ENCODE assay signal across 20 mouse cellular contexts in the genomic region with DNA sequence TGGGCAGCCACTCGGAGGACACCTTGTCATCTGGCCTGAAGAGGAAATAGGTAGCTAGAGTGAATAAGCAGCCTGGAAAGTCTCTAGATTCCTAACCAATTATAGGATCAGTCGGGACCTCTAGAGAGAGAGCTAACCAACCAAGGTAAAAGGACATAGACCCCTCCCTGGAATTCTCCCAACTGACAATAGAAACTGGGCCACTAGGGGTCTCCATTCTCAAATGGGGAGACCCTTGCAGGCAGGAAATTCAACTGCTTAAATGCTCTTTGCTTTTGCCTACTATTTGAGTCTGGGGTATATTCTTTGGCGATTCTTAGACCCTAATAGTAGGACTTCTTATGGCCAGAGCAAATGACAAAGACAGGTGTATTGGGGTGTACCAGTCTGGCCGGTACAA. TPM values are rescaled to one million over a fixed set of nuclear protein-coding genes. Genes with fewer than 3 reads are reported as not detected.
A peak's percentile ranks its signal among the peaks of the same experiment; 100 is the strongest.
DNase-seq lines count a peak whose midpoint lies in the region; ATAC-seq and TF ChIP-seq lines count a peak whose summit lies in the region.
"Had no signal": no experiment of that assay in that cellular context is flagged by ENCODE, and none has a peak within 500 bp of the region (broad histone marks: within the 10 kb centered on the region; RNA-seq: fewer than 3 reads in every experiment).

No protein-coding gene starts in this region.

- no peaks in the 10 kb centered on the region for H3K36me3 ChIP-seq in hindbrain, embryonic 11.5 days (ENCODE audit: control insufficient read depth, insufficient read depth, low read length)
- no peaks in the 10 kb centered on the region for H3K36me3 ChIP-seq in hindbrain, embryonic 13.5 days
- H3K36me3 ChIP-seq in midbrain, embryonic 14.5 days (ENCODE audit: control insufficient read depth, insufficient read depth, low read length) = no peaks in the 10 kb centered on the region
- H3K36me3 ChIP-seq in midbrain, embryonic 15.5 days (replicated peaks) = no peaks in the 10 kb centered on the region
- H3K36me3 ChIP-seq: embryonic facial prominence, embryonic 15.5 days; forebrain, embryonic 12.5 days; heart, embryonic 15.5 days; hindbrain, embryonic 10.5 days; limb, embryonic 13.5 days; liver, embryonic 15.5 days had no signal

- no peaks in the 10 kb centered on the region for H3K9me3 ChIP-seq in hindbrain, embryonic 11.5 days (ENCODE audit: control insufficient read depth, low read length)
- no peaks in the 10 kb centered on the region for H3K9me3 ChIP-seq in hindbrain, embryonic 13.5 days
- H3K9me3 ChIP-seq in midbrain, embryonic 14.5 days (ENCODE audit: control insufficient read depth, low read length) = no peaks in the 10 kb centered on the region
- H3K9me3 ChIP-seq in midbrain, embryonic 15.5 days = no peaks in the 10 kb centered on the region
- H3K9me3 ChIP-seq: embryonic facial prominence, embryonic 15.5 days; forebrain, embryonic 12.5 days; heart, embryonic 15.5 days; hindbrain, embryonic 10.5 days; limb, embryonic 13.5 days; liver, embryonic 15.5 days had no signal

- DNase-seq in hindbrain, embryonic 11.5 days (ENCODE audit: low spot score) = peak; percentile 22
- peak; percentile 30 for DNase-seq in midbrain, embryonic 14.5 days
- no peak for DNase-seq in brain, embryonic 14.5 days (ENCODE audit: low read depth)
- peak; percentile 47 for DNase-seq in retina, embryonic 14.5 days (ENCODE audit: low spot score)
- DNase-seq: adrenal gland, adult 2 months; cerebellum, postnatal 25 days; gastrocnemius, adult 2 months; heart, adult 2 months; kidney, postnatal 10 days; layer of hippocampus, adult 9-11 months had no signal

- no peak overlapping the region for H3K4me2 ChIP-seq in hindbrain, embryonic 11.5 days (replicated peaks; ENCODE audit: low read depth, low read length)
- no peak overlapping the region for H3K4me2 ChIP-seq in hindbrain, embryonic 13.5 days
- no peak overlapping the region for H3K4me2 ChIP-seq in midbrain, embryonic 14.5 days (ENCODE audit: low read length)
- no peak overlapping the region for H3K4me2 ChIP-seq in midbrain, embryonic 15.5 days
- H3K4me2 ChIP-seq: embryonic facial prominence, embryonic 15.5 days; forebrain, embryonic 12.5 days; heart, embryonic 15.5 days; limb, embryonic 13.5 days; liver, embryonic 15.5 days had no signal

- no peak overlapping the region for H3K9ac ChIP-seq in hindbrain, embryonic 11.5 days (ENCODE audit: low read depth, low read length)
- H3K9ac ChIP-seq in hindbrain, embryonic 13.5 days = no peak overlapping the region
- H3K9ac ChIP-seq in midbrain, embryonic 14.5 days (replicated peaks; ENCODE audit: low read length) = no peak overlapping the region
- H3K9ac ChIP-seq in midbrain, embryonic 15.5 days = no peak overlapping the region
- H3K9ac ChIP-seq: embryonic facial prominence, embryonic 15.5 days; forebrain, embryonic 12.5 days; heart, embryonic 15.5 days; limb, embryonic 13.5 days; liver, embryonic 15.5 days had no signal

- TF ChIP-seq CTCF in brain, embryonic 14.5 days (IDR thresholded peaks at IDR 0.05; ENCODE audit: borderline replicate concordance, extremely low read depth, insufficient read depth, insufficient read length) = peak; percentile 32; the same call in 1 of the 2 replicates

- H3K27ac ChIP-seq in hindbrain, embryonic 11.5 days (ENCODE audit: low read depth, low read length) = no peak overlapping the region
- H3K27ac ChIP-seq in hindbrain, embryonic 13.5 days = no peak overlapping the region
- no peak overlapping the region for H3K27ac ChIP-seq in midbrain, embryonic 14.5 days (replicated peaks; ENCODE audit: low read depth, low read length)
- H3K27ac ChIP-seq in midbrain, embryonic 15.5 days = no peak overlapping the region
- H3K27ac ChIP-seq: embryonic facial prominence, embryonic 15.5 days; forebrain, embryonic 12.5 days; gastrocnemius, adult 2 months; heart, adult 2 months; heart, embryonic 15.5 days; hindbrain, embryonic 10.5 days; limb, embryonic 13.5 days; liver, embryonic 15.5 days had no signal

- ATAC-seq in hindbrain, embryonic 11.5 days (ENCODE audit: low FRiP score) = no peak
- ATAC-seq in hindbrain, embryonic 13.5 days (ENCODE audit: low FRiP score) = no peak
- ATAC-seq in midbrain, embryonic 14.5 days (ENCODE audit: low FRiP score, low TSS enrichment) = no peak
- ATAC-seq in midbrain, embryonic 15.5 days (replicated peaks) = no peak
- no peak for ATAC-seq in erythroblast, adult 5-6 weeks (replicated peaks; ENCODE audit: low FRiP score, poor library complexity, severe bottlenecking)
- ATAC-seq: intestine, embryonic 16.5 days had no signal

- no peaks in the 10 kb centered on the region for H3K27me3 ChIP-seq in hindbrain, embryonic 11.5 days (ENCODE audit: control insufficient read depth, insufficient read depth, low read length)
- H3K27me3 ChIP-seq in hindbrain, embryonic 13.5 days = no peaks in the 10 kb centered on the region
- H3K27me3 ChIP-seq in midbrain, embryonic 14.5 days (ENCODE audit: control insufficient read depth, insufficient read depth, low read length) = no peaks in the 10 kb centered on the region
- no peaks in the 10 kb centered on the region for H3K27me3 ChIP-seq in midbrain, embryonic 15.5 days (replicated peaks)
- H3K27me3 ChIP-seq: embryonic facial prominence, embryonic 15.5 days; forebrain, embryonic 12.5 days; heart, embryonic 15.5 days; liver, embryonic 15.5 days had no signal

- WGBS in hindbrain, embryonic 11.5 days = 66% methylated on average over 4 of the region's 4 CpGs
- WGBS in hindbrain, embryonic 13.5 days = 78% methylated on average over 4 of the region's 4 CpGs
- 76% methylated on average over 4 of the region's 4 CpGs for WGBS in midbrain, embryonic 14.5 days
- WGBS in midbrain, embryonic 15.5 days = 71% methylated on average over 4 of the region's 4 CpGs

- TF ChIP-seq POLR2A in brain, embryonic 14.5 days (IDR thresholded peaks at IDR 0.05; ENCODE audit: borderline replicate concordance, extremely low read depth, insufficient read depth, insufficient read length, poor library complexity, severe bottlenecking) = no peak

- no peak overlapping the region for H3K4me3 ChIP-seq in hindbrain, embryonic 11.5 days (ENCODE audit: low read depth, low read length)
- H3K4me3 ChIP-seq in hindbrain, embryonic 13.5 days = no peak overlapping the region
- H3K4me3 ChIP-seq in midbrain, embryonic 14.5 days (replicated peaks; ENCODE audit: low read depth, low read length) = no peak overlapping the region
- H3K4me3 ChIP-seq in midbrain, embryonic 15.5 days = no peak overlapping the region
- H3K4me3 ChIP-seq: embryonic facial prominence, embryonic 15.5 days; forebrain, embryonic 12.5 days; gastrocnemius, adult 2 months; heart, adult 2 months; heart, embryonic 15.5 days; hindbrain, embryonic 10.5 days; limb, embryonic 13.5 days; liver, embryonic 15.5 days had no signal

- no peaks in the 10 kb centered on the region for H3K4me1 ChIP-seq in hindbrain, embryonic 11.5 days (replicated peaks; ENCODE audit: control insufficient read depth, insufficient read depth, low read length)
- H3K4me1 ChIP-seq in hindbrain, embryonic 13.5 days (replicated peaks) = no peaks in the 10 kb centered on the region
- no peaks in the 10 kb centered on the region for H3K4me1 ChIP-seq in midbrain, embryonic 14.5 days (ENCODE audit: control insufficient read depth, insufficient read depth, low read length)
- no peaks in the 10 kb centered on the region for H3K4me1 ChIP-seq in midbrain, embryonic 15.5 days
- H3K4me1 ChIP-seq: forebrain, embryonic 12.5 days; hindbrain, embryonic 10.5 days; limb, embryonic 13.5 days; liver, embryonic 15.5 days had no signal

RNA-seq across cellular contexts. Expression of gene Osbpl11, which starts 49.7 kb away (rescaled TPM):
- 19.7 and 24.6 TPM in 2 replicates for polyA plus RNA-seq in hindbrain, embryonic 11.5 days (2014; fragmentation: Nextera tagmentation; extraction: Ambion mirVana)
- polyA plus RNA-seq in hindbrain, embryonic 13.5 days (2015; fragmentation: Nextera tagmentation; extraction: Ambion mirVana) = 17.0 and 18.3 TPM in 2 replicates
- 16.4 and 21.5 TPM in 2 replicates for polyA plus RNA-seq in midbrain, embryonic 14.5 days (2014; fragmentation: Nextera tagmentation; extraction: Ambion mirVana)
- polyA plus RNA-seq in midbrain, embryonic 15.5 days (2015; fragmentation: Nextera tagmentation; extraction: Ambion mirVana) = 20.0 and 21.4 TPM in 2 replicates
- polyA plus RNA-seq in brain, embryonic 14.5 days (2012; rRNA removed) = 15.5 and 19.7 TPM in 2 replicates
- 3.8 and 4.2 TPM in 2 replicates for total RNA-seq in erythroblast, adult 5-6 weeks (2015; ENCODE audit: low replicate concordance)
- total RNA-seq in erythroblast, adult 5-6 weeks (2017; ENCODE audit: low replicate concordance) = 3.0 and 7.9 TPM in 2 replicates
